Mouse (Mus musculus) ES-E14 (cell line): Measurements from ENCODE around the gene Slfn14.

ENCODE experiments used
- MAFK ChIP-seq: IDR thresholded peaks from 2 replicates; pipeline ENCODE4 v1.6.1; 2014; ENCODE audit warnings: mild to moderate bottlenecking, low read depth, low read length, inconsistent platforms; ENCODE audit not compliant: insufficient read depth
- ZC3H11A ChIP-seq: IDR thresholded peaks from 2 replicates; pipeline ENCODE4 v1.6.1; 2012; ENCODE audit warnings: low read depth, mild to moderate bottlenecking, inconsistent platforms, low read length, borderline replicate concordance
- ZNF384 ChIP-seq: IDR thresholded peaks from 2 replicates; pipeline ENCODE4 v1.6.1; 2012; ENCODE audit warnings: low read depth, low read length, inconsistent platforms

- TF ChIP-seq ZC3H11A (no peak), ZNF384 (no peak), MAFK (no peak)
These were observed 4.4 kb downstream of the Slfn14 start for GRCm38 (mm10) chr11:83282084-83282483.
